ENCODE assay signal across 23 mouse cellular contexts in genomic region chr8:79198675-79199074, GRCm38 (mm10). TPM values are rescaled to one million over a fixed set of nuclear protein-coding genes. Genes with fewer than 3 reads are reported as not detected.
"Had no signal": no experiment of that assay in that cellular context is flagged by ENCODE, and none has a peak within 500 bp of the region (broad histone marks: within the 10 kb centered on the region; RNA-seq: fewer than 3 reads in every experiment).

No protein-coding gene starts in this region.

- ATAC-seq: liver, postnatal 0 days; lung, postnatal 0 days; midbrain, embryonic 13.5 days; midbrain, embryonic 15.5 days had no signal

- H3K4me3 ChIP-seq: liver, embryonic 15.5 days; lung, embryonic 15.5 days; megakaryocyte, embryonic 14.5 days; midbrain, embryonic 13.5 days; midbrain, embryonic 15.5 days; neural tube, embryonic 12.5 days had no signal

- DNase-seq: liver, postnatal 0 days; lung, adult 2 months; lung, postnatal 14 days; lung, postnatal 36 days; right cerebral cortex, postnatal 14 days; thymus, adult 18-20 months; thymus, postnatal 14 days; thymus, postnatal 36 days had no signal

- H3K27ac ChIP-seq: liver, embryonic 15.5 days; lung, embryonic 15.5 days; macrophage; midbrain, embryonic 13.5 days; midbrain, embryonic 15.5 days; neural tube, embryonic 12.5 days had no signal

- H3K36me3 ChIP-seq: liver, embryonic 15.5 days; lung, embryonic 15.5 days; midbrain, embryonic 15.5 days had no signal

- H3K27me3 ChIP-seq: liver, embryonic 15.5 days; lung, embryonic 15.5 days; midbrain, embryonic 13.5 days; midbrain, embryonic 15.5 days; neural tube, embryonic 12.5 days had no signal

- H3K4me2 ChIP-seq: liver, embryonic 15.5 days; lung, embryonic 15.5 days; midbrain, embryonic 11.5 days; midbrain, embryonic 13.5 days; midbrain, embryonic 15.5 days; neural tube, embryonic 12.5 days had no signal

- H3K4me1 ChIP-seq: liver, embryonic 15.5 days; megakaryocyte, embryonic 14.5 days; midbrain, embryonic 13.5 days; midbrain, embryonic 15.5 days had no signal

- H3K9me3 ChIP-seq: liver, embryonic 15.5 days; lung, embryonic 15.5 days; midbrain, embryonic 13.5 days; midbrain, embryonic 15.5 days; neural tube, embryonic 12.5 days had no signal

- H3K9ac ChIP-seq: liver, embryonic 15.5 days; liver, postnatal 0 days; lung, embryonic 15.5 days; midbrain, embryonic 13.5 days; midbrain, embryonic 15.5 days; neural tube, embryonic 12.5 days had no signal

RNA-seq across cellular contexts. Expression of gene 1700011L22Rik, which starts 49.7 kb away (rescaled TPM):
- polyA plus RNA-seq: liver, embryonic 15.5 days; liver, postnatal 0 days; lung, adult 2 months; lung, embryonic 15.5 days; lung, postnatal 0 days; macrophage; midbrain, embryonic 11.5 days; midbrain, embryonic 13.5 days; midbrain, embryonic 15.5 days; midbrain, postnatal 0 days; neural tube, embryonic 12.5 days; neural tube, embryonic 14.5 days; spleen, adult 2 months; stomach, embryonic 14.5 days; stomach, embryonic 16.5 days; thymus, postnatal 0 days had no signal
